Mouse (Mus musculus) spleen, adult 2 months (tissue): ENCODE measurements around the gene Mmp13.

Experiments used
- CTCF ChIP-seq: fragments of 200-500 bp; IDR thresholded peaks from 2 replicates; pipeline ENCODE4 v1.5.1; 2011; ENCODE audit warnings: mild to moderate bottlenecking, inconsistent platforms; ENCODE audit not compliant: insufficient read depth, insufficient read length, insufficient replicate concordance; ENCODE audit errors: extremely low read depth
- POLR2A ChIP-seq: fragments of 200-500 bp; IDR thresholded peaks from 2 replicates; pipeline ENCODE4 v1.6.1; 2011; ENCODE audit warnings: low read depth, low read length, inconsistent platforms

DNA sequence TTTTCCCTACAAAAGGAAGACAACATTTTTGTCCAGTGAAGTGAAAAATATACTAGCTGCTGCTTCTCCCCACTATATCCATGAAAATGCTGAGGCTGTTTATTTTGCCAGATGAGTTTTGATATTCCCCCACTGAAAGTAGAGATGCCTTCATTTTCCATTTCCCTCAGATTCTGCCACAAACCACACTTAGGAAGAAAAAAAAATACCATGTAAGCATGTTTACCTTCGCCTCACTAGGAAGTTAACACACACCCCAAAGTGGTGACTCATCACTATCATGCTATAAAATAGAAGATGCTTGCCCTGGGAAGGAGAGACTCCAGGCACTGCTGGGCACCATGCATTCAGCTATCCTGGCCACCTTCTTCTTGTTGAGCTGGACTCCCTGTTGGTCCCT lies at the start of gene Mmp13:
- TF ChIP-seq CTCF = no peak
- no peak for TF ChIP-seq POLR2A
